Mouse (Mus musculus) C2C12 (cell line): ENCODE data around the gene Itpkb. TPM values are rescaled to one million over a fixed set of nuclear protein-coding genes. Genes with fewer than 3 reads are reported as not detected.

ENCODE experiments used
- H3K27me3 ChIP-seq: one replicate; pipeline ENCODE4 v1.6.1; 2011; ENCODE audit not compliant: control insufficient read depth, insufficient read depth, insufficient read length
- H3K36me3 ChIP-seq: one replicate; pipeline ENCODE4 v1.6.1; 2011; ENCODE audit not compliant: control insufficient read depth, insufficient read depth
- H3K4me3 ChIP-seq: one replicate; pipeline ENCODE4 v1.5.1; 2011; ENCODE audit warnings: mild to moderate bottlenecking, control low read depth; ENCODE audit not compliant: poor library complexity, insufficient read depth, severe bottlenecking
- H3K79me2 ChIP-seq: one replicate; pipeline ENCODE4 v1.6.1; 2011; ENCODE audit not compliant: control insufficient read depth, insufficient read depth
- H3K79me3 ChIP-seq: one replicate; pipeline ENCODE4 v1.6.1; 2011; ENCODE audit warnings: low read depth, control low read depth
- H3ac ChIP-seq: one replicate; pipeline ENCODE3; 2011; ENCODE audit warnings: low read depth; ENCODE audit not compliant: control insufficient read depth, insufficient read length
- CEBPB ChIP-seq: IDR thresholded peaks from one replicate; pipeline ENCODE4 v1.6.1; 2011; ENCODE audit warnings: low read depth, mild to moderate bottlenecking, control low read depth, moderate library complexity
- CTCF ChIP-seq: IDR thresholded peaks from one replicate; pipeline ENCODE4 v1.5.1; 2011; ENCODE audit not compliant: control insufficient read depth, insufficient read depth, insufficient read length
- FOSL1 ChIP-seq: IDR thresholded peaks from one replicate; pipeline ENCODE4 v1.8.0; 2011; ENCODE audit warnings: mild to moderate bottlenecking, low read length; ENCODE audit not compliant: poor library complexity, insufficient read depth, severe bottlenecking
- MAX ChIP-seq: IDR thresholded peaks from one replicate; pipeline ENCODE4 v1.6.1; 2011; ENCODE audit warnings: mild to moderate bottlenecking, control low read depth
- MYOD1 ChIP-seq: IDR thresholded peaks from one replicate; pipeline ENCODE4 v1.6.1; 2011; ENCODE audit warnings: low read depth; ENCODE audit not compliant: control insufficient read depth, insufficient read length
- MYOG ChIP-seq: IDR thresholded peaks from one replicate; pipeline ENCODE4 v1.6.1; 2011; ENCODE audit not compliant: control insufficient read depth, insufficient read length; ENCODE audit errors: extremely low read depth
- USF1 ChIP-seq: IDR thresholded peaks from one replicate; pipeline ENCODE4 v1.6.1; 2011; ENCODE audit warnings: low read depth, mild to moderate bottlenecking, control low read depth, moderate library complexity
- polyA plus RNA-seq: library from polyadenylated mRNA; unstranded; fragments of >200 nt; fragmentation: generic; extraction: Trizol; gene quantifications from one replicate; pipeline ENCODE4 v1.2.1, GENCODE M21; 2012; ENCODE audit warnings: missing spikeins

Itpkb gene
- polyA plus RNA-seq, 1 experiment, result 1.1 TPM

DNA sequence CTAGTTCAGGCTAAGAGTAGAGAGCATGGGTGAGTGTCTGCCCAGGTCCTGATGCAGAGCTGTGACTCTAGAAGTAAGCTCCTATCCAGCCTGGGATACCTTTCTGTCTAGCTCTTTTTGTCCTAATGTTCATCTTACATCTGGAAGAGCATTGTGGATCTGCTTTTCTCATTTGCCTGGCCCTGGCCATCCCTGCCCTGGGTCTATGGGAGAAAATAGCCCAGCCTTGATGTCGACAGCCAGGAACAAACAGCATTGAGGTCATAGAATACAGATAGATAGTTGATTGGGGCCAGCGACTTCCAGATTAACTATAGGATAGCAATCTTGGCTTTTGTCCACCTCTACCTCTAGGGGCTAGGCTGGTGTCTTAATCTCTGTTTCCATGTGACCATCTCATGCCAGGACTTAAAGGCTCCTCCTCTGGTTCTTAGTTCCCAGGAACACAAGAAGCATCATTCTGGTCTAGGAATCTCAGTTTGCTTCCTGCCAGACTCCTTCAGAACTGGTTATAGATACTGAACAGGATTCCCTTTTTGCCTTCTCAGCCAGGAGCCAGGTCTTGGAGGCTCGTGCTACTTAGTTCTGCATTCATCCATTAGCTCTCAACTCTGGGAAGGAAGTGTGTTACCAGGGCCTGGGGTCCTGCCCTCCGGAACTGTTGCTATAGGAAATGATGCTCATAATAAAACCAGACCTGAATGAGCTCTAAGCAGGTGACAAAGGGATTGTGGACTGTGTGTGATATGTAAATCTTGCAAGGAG lies 70.6 kb downstream of the Itpkb start:
- Histone ChIP-seq H3K4me3 (no peak overlapping the region), H3ac (no peak overlapping the region), H3K79me2 (no peaks in the 10 kb centered on the region), H3K27me3 (peaks cover 8% of the 10 kb centered on the region), H3K79me3 (no peaks in the 10 kb centered on the region), H3K36me3 (no peaks in the 10 kb centered on the region)
- TF ChIP-seq CEBPB (no peak), FOSL1 (no peak), MYOD1 (no peak), MAX (no peak), CTCF (no peak)

DNA sequence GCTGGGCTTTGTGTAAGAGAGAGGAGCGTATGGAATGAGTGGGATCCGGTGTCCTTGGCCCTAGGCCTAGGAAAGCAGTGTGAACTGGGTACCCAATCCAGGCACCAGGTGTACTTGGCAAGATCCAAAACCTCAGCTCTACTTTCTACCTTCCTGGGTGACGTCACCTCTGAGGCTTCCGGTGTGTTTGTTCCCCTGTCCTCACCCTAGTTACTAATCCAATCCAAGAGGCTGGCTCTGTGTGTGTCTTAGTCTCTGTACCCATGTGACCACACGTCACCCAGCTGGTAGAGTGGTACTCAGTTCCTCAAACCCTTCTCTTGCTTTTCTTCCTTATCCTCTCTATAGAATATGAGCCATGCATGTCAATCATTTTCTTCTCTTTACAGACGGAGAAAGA lies 71.4 kb downstream of the Itpkb start:
- no peak for TF ChIP-seq MYOG
- no peak for TF ChIP-seq CTCF
- no peak for TF ChIP-seq CEBPB
- TF ChIP-seq USF1, result no peak
- TF ChIP-seq MYOD1, result no peak
- no peak for TF ChIP-seq MAX
- TF ChIP-seq FOSL1, result no peak
- no peaks in the 10 kb centered on the region for H3K36me3 ChIP-seq
- H3K27me3 ChIP-seq, result peaks cover 8% of the 10 kb centered on the region
- no peaks in the 10 kb centered on the region for H3K79me3 ChIP-seq
- no peaks in the 10 kb centered on the region for H3K79me2 ChIP-seq
- no peak overlapping the region for H3ac ChIP-seq
- H3K4me3 ChIP-seq, result no peak overlapping the region

DNA sequence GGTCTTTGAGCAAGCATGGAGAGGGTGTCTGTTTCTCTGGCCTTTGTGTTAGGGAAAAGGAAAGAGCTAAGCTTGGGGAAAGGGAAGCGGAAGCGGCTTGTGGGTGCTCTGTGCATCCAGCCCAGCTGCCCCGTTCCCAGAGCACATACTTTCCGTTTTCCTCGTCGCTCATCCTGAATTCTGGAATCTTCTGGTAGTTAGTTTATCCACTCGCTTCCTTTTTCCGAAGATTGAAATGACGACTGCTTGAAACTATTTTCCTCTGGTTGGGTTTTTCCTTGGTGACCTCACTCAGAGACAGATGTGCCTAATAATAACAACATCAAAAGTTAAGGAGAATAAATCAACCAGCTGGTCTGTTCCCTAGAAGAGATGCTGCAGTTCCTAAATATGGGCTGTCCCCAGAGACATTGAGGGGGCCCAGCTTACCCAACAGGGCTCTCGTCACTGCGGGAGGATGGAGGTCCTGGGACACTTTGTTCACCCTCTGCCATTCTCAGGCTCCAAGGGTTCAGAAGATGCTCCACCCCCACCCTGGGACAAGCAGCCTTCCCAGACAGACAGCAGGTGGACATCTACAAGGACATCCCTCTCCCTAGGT lies 72.3 kb downstream of the Itpkb start:
- H3K4me3 ChIP-seq, result no peak overlapping the region
- H3K36me3 ChIP-seq, result no peaks in the 10 kb centered on the region
- H3K79me3 ChIP-seq, result no peaks in the 10 kb centered on the region
- TF ChIP-seq MYOG (no peak), FOSL1 (no peak), MAX (no peak), MYOD1 (no peak), CTCF (no peak), USF1 (no peak), CEBPB (no peak)
- H3K27me3 ChIP-seq, result peaks cover 5% of the 10 kb centered on the region
- H3ac ChIP-seq, result no peak overlapping the region
- H3K79me2 ChIP-seq, result no peaks in the 10 kb centered on the region

DNA sequence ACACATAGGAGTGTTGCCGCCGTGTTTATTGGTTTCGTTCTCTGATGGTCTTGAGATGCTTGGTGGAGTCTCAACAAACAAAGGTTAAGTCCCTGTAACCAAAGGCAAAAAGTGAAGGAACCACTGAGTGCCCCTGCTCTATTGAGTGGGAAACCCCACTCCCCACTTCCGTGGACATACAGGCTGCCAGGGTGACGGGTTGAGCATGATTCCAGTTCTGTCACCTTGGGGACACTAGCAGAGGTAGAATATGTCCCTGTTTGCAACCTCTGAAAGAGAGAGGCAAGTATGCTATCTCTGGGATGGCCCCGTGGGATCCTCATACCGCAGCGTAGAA lies 73.0 kb downstream of the Itpkb start:
- TF ChIP-seq FOSL1, result no peak
- Histone ChIP-seq H3K79me2 (no peaks in the 10 kb centered on the region), H3K36me3 (no peaks in the 10 kb centered on the region), H3K4me3 (no peak overlapping the region), H3K79me3 (no peaks in the 10 kb centered on the region), H3K27me3 (peaks cover 5% of the 10 kb centered on the region), H3ac (no peak overlapping the region)

DNA sequence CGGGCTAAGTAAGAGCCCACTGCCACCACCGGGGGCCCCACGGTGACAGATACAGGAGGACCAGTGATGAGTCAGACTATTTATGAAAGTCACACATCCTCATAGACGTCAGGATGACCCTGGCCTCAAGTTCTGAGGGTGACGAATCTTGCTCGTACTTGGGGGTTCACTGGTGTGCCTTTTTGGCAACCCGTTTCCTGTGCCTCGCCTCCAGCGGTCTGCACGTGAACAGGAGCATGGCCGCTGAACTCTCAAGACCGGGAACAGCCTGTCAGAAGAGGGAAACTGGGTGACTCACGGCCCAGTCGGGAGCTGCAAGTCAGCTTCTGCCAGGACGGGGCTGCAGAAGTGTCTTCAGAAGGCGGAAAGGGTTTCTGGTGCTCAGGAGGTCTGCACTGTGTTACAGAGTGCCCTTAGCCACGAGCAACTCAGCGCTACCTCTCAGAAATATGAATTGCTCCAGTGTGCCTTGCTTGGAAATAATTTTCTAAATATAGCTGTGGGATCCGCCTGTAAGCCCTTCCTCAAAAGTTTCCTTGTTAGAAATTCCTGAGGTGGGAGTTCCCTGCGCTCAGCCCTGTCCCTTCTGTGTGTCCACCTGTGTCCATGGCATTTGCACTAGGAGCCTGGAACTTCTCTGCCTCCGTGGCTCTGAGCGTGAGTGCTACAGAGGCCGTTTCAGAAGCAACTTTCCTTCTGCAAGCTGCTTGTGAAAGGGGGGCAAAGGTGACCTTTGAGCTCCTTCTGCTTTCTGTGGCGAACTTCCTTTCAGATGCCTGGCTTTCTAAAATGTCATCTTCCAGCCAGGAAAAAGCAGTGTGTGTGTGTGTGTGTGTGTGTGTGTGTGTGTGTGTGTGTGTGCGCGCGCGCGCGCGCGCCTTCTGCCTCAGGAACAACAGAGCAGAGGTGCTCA lies 73.7 kb downstream of the Itpkb start:
- no peak for TF ChIP-seq CTCF
- no peak for TF ChIP-seq MYOG
- TF ChIP-seq CEBPB, result no peak
- no peak for TF ChIP-seq FOSL1
- TF ChIP-seq MAX, result no peak
- no peak for TF ChIP-seq MYOD1
- no peak overlapping the region for H3ac ChIP-seq
- H3K79me3 ChIP-seq, result no peaks in the 10 kb centered on the region
- no peaks in the 10 kb centered on the region for H3K36me3 ChIP-seq
- H3K4me3 ChIP-seq, result no peak overlapping the region
- peaks cover 5% of the 10 kb centered on the region for H3K27me3 ChIP-seq
- no peaks in the 10 kb centered on the region for H3K79me2 ChIP-seq
